Mouse (Mus musculus) kidney, adult 2 months (tissue): ENCODE data around the gene Adgrb2.

Experiments
- CTCF ChIP-seq: fragments of 200-500 bp; conservative IDR thresholded peaks from 2 replicates; pipeline ENCODE4 v1.5.1; 2011; ENCODE audit warnings: low read depth, mild to moderate bottlenecking, control low read depth, low read length, moderate library complexity, mixed read lengths; ENCODE audit not compliant: insufficient read depth, insufficient read length
- POLR2A ChIP-seq: fragments of 200-500 bp; IDR thresholded peaks from one replicate; pipeline ENCODE4 v1.6.1; 2011; ENCODE audit warnings: low read depth, low read length, control low read depth

DNA sequence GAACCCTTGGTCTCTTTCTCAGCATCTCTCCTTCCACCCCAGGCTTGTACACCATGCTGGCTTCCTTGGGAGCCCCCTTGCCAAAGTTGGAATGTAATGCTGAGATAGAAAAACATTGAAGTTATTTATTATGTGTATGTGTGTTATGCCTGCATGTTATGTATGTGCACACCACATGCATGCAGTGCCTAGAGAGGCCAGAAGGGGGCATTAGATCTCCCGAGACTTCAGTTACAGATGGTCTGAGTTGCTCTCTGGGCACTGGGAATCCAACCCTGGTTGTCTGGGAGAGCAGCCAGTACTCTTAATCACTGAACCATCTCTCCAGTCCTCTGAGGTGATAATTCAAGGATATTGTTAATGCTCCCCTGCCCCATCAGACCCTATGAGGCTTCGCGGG, 67.6 kb downstream of the Adgrb2 start:
- TF ChIP-seq CTCF (no peak), POLR2A (no peak)
